Mouse (Mus musculus): ENCODE data around the gene Abcf1. TPM values are rescaled to one million over a fixed set of nuclear protein-coding genes. Genes with fewer than 3 reads are reported as not detected.
"Not testable (repeated sequence)": the region's sequence is repeated elsewhere in the genome, so short reads cannot be mapped to it uniquely, and the experiment has no call there.

Gene Abcf1
- polyA plus RNA-seq (2012; ENCODE audit: insufficient read depth, low replicate concordance): 86.0 and 161 TPM in 2 replicates

GRCm38 (mm10) chr17:35969418-35970389 lies at the start of gene Abcf1:
Abcf1 (minus strand) TSS chr17:35969761.
- no peak for TF ChIP-seq GATA1 (IDR thresholded peaks at IDR 0.05; ENCODE audit: borderline replicate concordance, low read length)
- TF ChIP-seq FLI1 (IDR thresholded peaks at IDR 0.05; ENCODE audit: low read length): no peak
- Histone ChIP-seq H3K27me3 (replicated peaks) (no peaks in the 10 kb centered on the region), H3K36me3 (replicated peaks; ENCODE audit: low read length) (peaks cover 50% of the 10 kb centered on the region), H3K4me3 (replicated peaks) (peak within 1 kb of the TSS; percentile 100), H3K4me1 (peaks cover 38% of the 10 kb centered on the region), H3K9me3 (no peaks in the 10 kb centered on the region)

GRCm38 (mm10) chr17:36018979-36019378 lies 49.4 kb upstream of the Abcf1 start:
- Histone ChIP-seq H3K4me1 (peaks cover 66% of the 10 kb centered on the region), H3K9me3 (no peaks in the 10 kb centered on the region), H3K27me3 (replicated peaks) (no peaks in the 10 kb centered on the region), H3K36me3 (replicated peaks; ENCODE audit: low read length) (peaks cover 42% of the 10 kb centered on the region), H3K4me3 (replicated peaks) (peak overlapping the region; percentile 91)
- TF ChIP-seq FLI1 (IDR thresholded peaks at IDR 0.05; ENCODE audit: low read length) (no peak), GATA1 (IDR thresholded peaks at IDR 0.05; ENCODE audit: borderline replicate concordance, low read length) (no peak)

- Histone ChIP-seq H3K4me1 (peaks cover 50% of the 10 kb centered on the region), H3K27me3 (replicated peaks) (no peaks in the 10 kb centered on the region), H3K36me3 (replicated peaks; ENCODE audit: low read length) (peaks cover 38% of the 10 kb centered on the region), H3K9me3 (no peaks in the 10 kb centered on the region), H3K4me3 (replicated peaks) (peak overlapping the region; percentile 85)
- no peak for TF ChIP-seq FLI1 (IDR thresholded peaks at IDR 0.05; ENCODE audit: low read length)
- TF ChIP-seq GATA1 (IDR thresholded peaks at IDR 0.05; ENCODE audit: borderline replicate concordance, low read length): no peak
These were observed 47.5 kb upstream of the Abcf1 start for GRCm38 (mm10) chr17:36017046-36017445.

GRCm38 (mm10) chr17:36014977-36015376 lies 45.4 kb upstream of the Abcf1 start:
- H3K36me3 ChIP-seq (replicated peaks; ENCODE audit: low read length): peaks cover 38% of the 10 kb centered on the region
- peaks cover 41% of the 10 kb centered on the region for H3K4me1 ChIP-seq
- no peak for TF ChIP-seq GATA1 (IDR thresholded peaks at IDR 0.05; ENCODE audit: borderline replicate concordance, low read length)
- TF ChIP-seq FLI1 (IDR thresholded peaks at IDR 0.05; ENCODE audit: low read length): no peak
- H3K9me3 ChIP-seq: no peaks in the 10 kb centered on the region
- H3K4me3 ChIP-seq (replicated peaks): peak overlapping the region; percentile 72
- no peaks in the 10 kb centered on the region for H3K27me3 ChIP-seq (replicated peaks)

GRCm38 (mm10) chr17:36004409-36004808 lies 34.8 kb upstream of the Abcf1 start:
- H3K36me3 ChIP-seq (replicated peaks; ENCODE audit: low read length): peaks cover 71% of the 10 kb centered on the region
- not testable (repeated sequence) for H3K27me3 ChIP-seq (replicated peaks); H3K4me3 ChIP-seq (replicated peaks)
- peaks cover 42% of the 10 kb centered on the region for H3K9me3 ChIP-seq
- peaks cover 45% of the 10 kb centered on the region for H3K4me1 ChIP-seq

- H3K4me1 ChIP-seq: peaks cover 48% of the 10 kb centered on the region
These were observed 33.8 kb upstream of the Abcf1 start for GRCm38 (mm10) chr17:36003331-36003730.

GRCm38 (mm10) chr17:36001966-36002365 lies 32.4 kb upstream of the Abcf1 start:
- H3K36me3 ChIP-seq (replicated peaks; ENCODE audit: low read length): peaks cover 77% of the 10 kb centered on the region
- no peaks in the 10 kb centered on the region for H3K27me3 ChIP-seq (replicated peaks)
- H3K4me1 ChIP-seq: peaks cover 62% of the 10 kb centered on the region

More at GRCm38 (mm10) chr17:36003331-36003730, 33.8 kb upstream of the Abcf1 start:
- H3K4me3 ChIP-seq (replicated peaks): no peak overlapping the region
- no peaks in the 10 kb centered on the region for H3K27me3 ChIP-seq (replicated peaks)
- peaks cover 42% of the 10 kb centered on the region for H3K9me3 ChIP-seq
- TF ChIP-seq GATA1 (IDR thresholded peaks at IDR 0.05; ENCODE audit: borderline replicate concordance, low read length) (no peak), FLI1 (IDR thresholded peaks at IDR 0.05; ENCODE audit: low read length) (no peak)
- H3K36me3 ChIP-seq (replicated peaks; ENCODE audit: low read length): peaks cover 77% of the 10 kb centered on the region

GRCm38 (mm10) chr17:36001121-36001897 lies 31.7 kb upstream of the Abcf1 start:
- peak overlapping the region; percentile 79 for H3K4me3 ChIP-seq (replicated peaks)
- peaks cover 63% of the 10 kb centered on the region for H3K4me1 ChIP-seq
- peaks cover 70% of the 10 kb centered on the region for H3K36me3 ChIP-seq (replicated peaks; ENCODE audit: low read length)
- H3K27me3 ChIP-seq (replicated peaks): no peaks in the 10 kb centered on the region
- H3K9me3 ChIP-seq: peaks cover 42% of the 10 kb centered on the region
- TF ChIP-seq GATA1 (IDR thresholded peaks at IDR 0.05; ENCODE audit: borderline replicate concordance, low read length) (no peak), FLI1 (IDR thresholded peaks at IDR 0.05; ENCODE audit: low read length) (no peak)

More at GRCm38 (mm10) chr17:36001966-36002365, 32.4 kb upstream of the Abcf1 start:
- peaks cover 42% of the 10 kb centered on the region for H3K9me3 ChIP-seq
- H3K4me3 ChIP-seq (replicated peaks): peak overlapping the region; percentile 65
- TF ChIP-seq FLI1 (IDR thresholded peaks at IDR 0.05; ENCODE audit: low read length) (no peak), GATA1 (IDR thresholded peaks at IDR 0.05; ENCODE audit: borderline replicate concordance, low read length) (no peak)

- Histone ChIP-seq H3K27me3 (replicated peaks) (no peaks in the 10 kb centered on the region), H3K9me3 (peaks cover 38% of the 10 kb centered on the region), H3K4me1 (peaks cover 65% of the 10 kb centered on the region), H3K4me3 (replicated peaks) (peak overlapping the region; percentile 47), H3K36me3 (replicated peaks; ENCODE audit: low read length) (peaks cover 61% of the 10 kb centered on the region)
- TF ChIP-seq FLI1 (IDR thresholded peaks at IDR 0.05; ENCODE audit: low read length): no peak
- TF ChIP-seq GATA1 (IDR thresholded peaks at IDR 0.05; ENCODE audit: borderline replicate concordance, low read length): no peak
These were observed 30.8 kb upstream of the Abcf1 start for GRCm38 (mm10) chr17:36000349-36000748.
